Mouse (Mus musculus): ENCODE results near the gene Glod5. TPM values are rescaled to one million over a fixed set of nuclear protein-coding genes. Genes with fewer than 3 reads are reported as not detected.
"Not testable (repeated sequence)": the region's sequence is repeated elsewhere in the genome, so short reads cannot be mapped to it uniquely, and the experiment has no call there.

Gene Glod5
- 10.0 and 20.4 TPM in 2 replicates for polyA plus RNA-seq (2012; rRNA removed)

DNA sequence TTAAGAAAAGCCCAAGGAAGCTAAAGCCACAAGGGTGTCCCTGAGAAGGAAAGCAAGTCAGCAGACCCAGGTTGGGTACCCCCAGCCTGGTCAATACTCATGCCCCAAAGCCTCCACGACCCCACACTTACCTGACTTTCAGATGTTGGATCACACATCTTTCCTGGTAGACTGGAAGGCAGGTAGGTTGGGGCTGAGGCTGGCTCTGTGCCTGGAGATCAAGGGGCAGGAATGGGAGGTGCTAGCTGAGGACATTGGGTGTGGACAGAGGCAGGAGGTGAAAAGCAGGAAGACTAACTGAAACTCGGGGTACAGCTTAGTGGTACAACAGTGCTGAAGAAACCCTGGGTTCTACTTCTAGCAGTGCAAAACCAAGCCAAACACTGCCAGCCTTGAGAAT, at the start of gene Glod5:
TSS of gene Glod5 (minus strand) at position 207 of the 400 bp plus-strand sequence.
- H3K27ac ChIP-seq (ENCODE audit: insufficient read depth, low read depth, low read length) = peak within 1 kb of the TSS; percentile 92
- H3K36me3 ChIP-seq (ENCODE audit: control insufficient read depth, insufficient read depth, low read length) = peaks cover 9% of the 10 kb centered on the region; the same call in 1 of the 2 replicates
- peak within 1 kb of the TSS; percentile 70 for H3K4me3 ChIP-seq (ENCODE audit: low read depth, low read length)
- peaks cover 10% of the 10 kb centered on the region; the same call in 1 of the 2 replicates for H3K4me1 ChIP-seq (ENCODE audit: control insufficient read depth, insufficient read depth, insufficient read length, low read length)
- H3K27me3 ChIP-seq (ENCODE audit: control insufficient read depth, insufficient read depth, low read length) = no peaks in the 10 kb centered on the region
- WGBS = 23% methylated on average over 2 of the region's 2 CpGs
- TF ChIP-seq CTCF (IDR thresholded peaks at IDR 0.05; ENCODE audit: extremely low read depth, insufficient read length, insufficient replicate concordance, low read depth, low read length) (no peak), POLR2A (IDR thresholded peaks at IDR 0.05; ENCODE audit: low read depth, low read length) (peak; percentile 47; the same call in 1 of the 2 replicates)

DNA sequence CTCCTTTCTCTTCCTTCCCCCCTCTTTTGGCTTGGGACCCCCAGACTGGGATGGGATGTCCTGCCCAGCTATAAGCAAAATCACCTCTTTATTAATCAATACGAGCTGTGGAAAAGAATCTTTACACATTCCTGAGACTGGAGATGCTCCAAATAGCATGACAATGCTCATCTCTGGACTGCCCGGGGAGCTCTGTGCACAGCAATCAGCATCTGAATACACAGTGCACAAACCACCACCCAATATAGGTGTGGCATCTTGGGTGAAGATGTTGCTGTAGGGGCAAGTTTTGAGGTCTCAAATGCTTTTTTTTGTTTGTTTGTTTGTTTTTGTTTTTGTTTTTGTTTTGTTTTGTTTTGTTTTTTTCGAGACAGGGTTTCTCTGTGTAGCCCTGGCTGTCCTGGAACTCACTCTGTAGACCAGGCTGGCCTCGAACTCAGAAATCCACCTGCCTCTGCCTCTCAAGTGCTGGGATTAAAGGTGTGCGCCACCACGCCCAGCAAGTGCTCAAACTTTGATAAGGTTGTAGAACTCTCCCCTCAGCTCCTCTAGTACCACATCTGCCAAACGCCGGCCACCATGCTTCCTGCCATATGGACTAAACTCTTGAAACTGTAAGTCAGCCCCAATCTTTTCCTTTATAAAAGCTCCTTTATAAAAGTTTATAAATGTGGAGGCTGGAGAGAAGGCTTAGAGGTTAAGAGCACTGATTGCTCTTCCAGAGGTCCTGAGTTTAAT, 32.9 kb upstream of the Glod5 start:
- not testable (repeated sequence) for H3K36me3 ChIP-seq (ENCODE audit: control insufficient read depth, insufficient read depth, low read length); H3K27me3 ChIP-seq (ENCODE audit: control insufficient read depth, insufficient read depth, low read length); H3K4me3 ChIP-seq (ENCODE audit: low read depth, low read length); H3K27ac ChIP-seq (ENCODE audit: insufficient read depth, low read depth, low read length); H3K4me1 ChIP-seq (ENCODE audit: control insufficient read depth, insufficient read depth, insufficient read length, low read length)
- WGBS = 79% methylated on average over 8 of the region's 8 CpGs

DNA sequence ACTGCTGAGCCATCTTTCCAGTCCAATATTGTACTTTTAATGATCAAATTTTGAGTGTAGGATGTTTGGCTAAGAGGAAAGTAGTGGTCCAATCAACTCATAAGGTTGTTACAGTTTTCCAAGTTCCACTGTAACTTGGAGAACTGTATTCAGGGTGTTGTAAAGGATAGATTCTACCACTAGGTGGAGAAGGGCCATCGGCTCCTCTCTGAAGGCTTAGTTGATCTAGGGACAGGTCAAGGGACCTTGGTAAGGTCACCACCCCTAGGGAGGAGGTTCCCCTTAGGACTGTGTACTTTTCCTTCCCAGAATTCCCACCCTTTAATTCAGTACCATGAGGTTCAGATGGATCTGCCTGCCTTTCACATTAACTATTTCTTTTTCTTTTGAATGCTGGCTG, 14.7 kb upstream of the Glod5 start:
- Histone ChIP-seq H3K36me3 (ENCODE audit: control insufficient read depth, insufficient read depth, low read length) (no peaks in the 10 kb centered on the region), H3K4me1 (ENCODE audit: control insufficient read depth, insufficient read depth, insufficient read length, low read length) (no peaks in the 10 kb centered on the region), H3K27ac (ENCODE audit: insufficient read depth, low read depth, low read length) (no peak overlapping the region), H3K27me3 (ENCODE audit: control insufficient read depth, insufficient read depth, low read length) (no peaks in the 10 kb centered on the region), H3K4me3 (ENCODE audit: low read depth, low read length) (no peak overlapping the region)
- WGBS = 53% methylated on average over 1 of the region's 1 CpGs
- 0 out of 2 replicates have a peak, but pooled peaks have one; percentile 6 for TF ChIP-seq CTCF (IDR thresholded peaks at IDR 0.05; ENCODE audit: extremely low read depth, insufficient read length, insufficient replicate concordance, low read depth, low read length)
- no peak for TF ChIP-seq POLR2A (IDR thresholded peaks at IDR 0.05; ENCODE audit: low read depth, low read length)

DNA sequence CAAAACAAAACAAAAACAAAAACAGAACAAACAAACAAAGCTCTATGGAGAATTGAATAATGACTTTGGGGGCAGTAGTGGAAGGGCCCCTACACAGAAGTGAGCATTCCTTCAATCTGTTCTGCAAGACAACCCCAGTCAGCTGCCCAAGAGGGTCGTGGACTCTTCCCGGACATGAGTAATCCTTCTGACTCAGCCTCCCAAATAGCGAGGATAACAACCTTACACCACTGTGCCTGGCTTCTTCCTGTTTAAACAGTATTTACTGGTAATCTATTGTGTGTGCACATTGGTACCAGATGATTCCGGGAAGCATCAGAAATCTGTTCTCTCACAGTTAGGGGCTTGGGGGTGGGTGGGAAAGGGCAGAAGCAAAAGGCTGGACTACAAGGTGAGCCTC, 8.5 kb upstream of the Glod5 start:
- 33% methylated on average over 4 of the region's 4 CpGs for WGBS
- H3K36me3 ChIP-seq (ENCODE audit: control insufficient read depth, insufficient read depth, low read length) = no peaks in the 10 kb centered on the region
- H3K4me1 ChIP-seq (ENCODE audit: control insufficient read depth, insufficient read depth, insufficient read length, low read length) = no peaks in the 10 kb centered on the region; the same call in 1 of the 2 replicates
- H3K27ac ChIP-seq (ENCODE audit: insufficient read depth, low read depth, low read length) = no peak overlapping the region
- H3K4me3 ChIP-seq (ENCODE audit: low read depth, low read length) = no peak overlapping the region
- TF ChIP-seq POLR2A (IDR thresholded peaks at IDR 0.05; ENCODE audit: low read depth, low read length) (no peak), CTCF (IDR thresholded peaks at IDR 0.05; ENCODE audit: extremely low read depth, insufficient read length, insufficient replicate concordance, low read depth, low read length) (no peak)
- H3K27me3 ChIP-seq (ENCODE audit: control insufficient read depth, insufficient read depth, low read length) = no peaks in the 10 kb centered on the region

DNA sequence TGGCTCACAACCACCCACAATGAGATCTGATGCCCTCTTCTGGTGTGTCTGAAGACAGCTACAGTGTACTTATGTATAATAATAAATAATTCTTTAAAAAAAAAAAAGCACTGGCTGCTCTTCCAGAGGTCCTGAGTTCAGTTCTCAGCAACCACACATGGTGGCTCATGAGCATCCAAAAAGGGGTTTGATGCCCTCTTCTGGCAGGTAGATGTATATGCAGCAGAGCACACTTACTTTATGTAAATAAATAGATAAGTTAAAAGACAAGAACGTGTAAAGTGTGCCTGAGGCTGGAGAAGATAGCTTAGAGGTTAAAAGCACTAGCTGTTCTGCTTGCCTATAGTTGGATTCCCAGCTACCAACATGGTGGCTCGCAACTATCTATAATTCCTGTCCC, 6.5 kb upstream of the Glod5 start:
- Histone ChIP-seq H3K27ac (ENCODE audit: insufficient read depth, low read depth, low read length) (no peak overlapping the region), H3K36me3 (ENCODE audit: control insufficient read depth, insufficient read depth, low read length) (no peaks in the 10 kb centered on the region), H3K4me1 (ENCODE audit: control insufficient read depth, insufficient read depth, insufficient read length, low read length) (peaks cover 6% of the 10 kb centered on the region; the same call in 1 of the 2 replicates), H3K27me3 (ENCODE audit: control insufficient read depth, insufficient read depth, low read length) (no peaks in the 10 kb centered on the region), H3K4me3 (ENCODE audit: low read depth, low read length) (no peak overlapping the region)
- TF ChIP-seq POLR2A (IDR thresholded peaks at IDR 0.05; ENCODE audit: low read depth, low read length) = no peak
- TF ChIP-seq CTCF (IDR thresholded peaks at IDR 0.05; ENCODE audit: extremely low read depth, insufficient read length, insufficient replicate concordance, low read depth, low read length) = no peak
- 58% methylated on average over 2 of the region's 2 CpGs for WGBS

DNA sequence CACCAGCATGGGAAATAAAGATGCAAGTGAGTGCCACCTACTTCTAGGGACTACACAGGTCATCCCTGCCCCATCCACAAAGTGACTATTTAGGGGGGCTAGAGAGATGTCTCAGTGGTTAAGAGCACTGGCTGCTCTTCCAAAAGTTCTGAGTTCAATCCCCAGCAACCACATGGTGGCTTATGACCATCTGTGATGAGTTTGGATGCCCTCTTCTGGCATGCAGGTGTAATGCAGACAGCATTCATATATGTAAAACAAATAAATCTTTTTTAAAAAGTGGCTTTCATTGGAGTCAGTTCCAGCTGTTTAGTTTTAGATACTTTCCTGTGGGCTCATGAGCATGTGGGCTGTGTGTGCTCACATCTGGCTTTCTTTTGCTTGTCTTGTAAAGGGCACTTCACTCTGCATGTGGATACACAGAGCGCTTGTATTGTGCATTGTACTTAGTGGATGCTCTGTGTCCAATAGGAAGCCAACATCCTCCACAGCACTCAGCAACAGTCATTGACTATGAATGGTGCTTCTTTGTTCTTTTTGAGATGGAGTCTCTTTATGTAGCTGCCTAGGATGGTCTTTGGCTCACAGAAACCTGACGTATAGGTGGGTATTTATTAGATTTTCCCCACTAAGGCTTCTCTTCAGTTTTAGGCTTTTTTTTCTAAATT, 2.0 kb upstream of the Glod5 start:
- Histone ChIP-seq H3K36me3 (ENCODE audit: control insufficient read depth, insufficient read depth, low read length) (no peaks in the 10 kb centered on the region), H3K4me1 (ENCODE audit: control insufficient read depth, insufficient read depth, insufficient read length, low read length) (peaks cover 10% of the 10 kb centered on the region; the same call in 1 of the 2 replicates), H3K27me3 (ENCODE audit: control insufficient read depth, insufficient read depth, low read length) (no peaks in the 10 kb centered on the region), H3K4me3 (ENCODE audit: low read depth, low read length) (no peak overlapping the region), H3K27ac (ENCODE audit: insufficient read depth, low read depth, low read length) (no peak overlapping the region)
- TF ChIP-seq POLR2A (IDR thresholded peaks at IDR 0.05; ENCODE audit: low read depth, low read length) (no peak), CTCF (IDR thresholded peaks at IDR 0.05; ENCODE audit: extremely low read depth, insufficient read length, insufficient replicate concordance, low read depth, low read length) (no peak)
- WGBS = 88% methylated on average over 2 of the region's 2 CpGs

DNA sequence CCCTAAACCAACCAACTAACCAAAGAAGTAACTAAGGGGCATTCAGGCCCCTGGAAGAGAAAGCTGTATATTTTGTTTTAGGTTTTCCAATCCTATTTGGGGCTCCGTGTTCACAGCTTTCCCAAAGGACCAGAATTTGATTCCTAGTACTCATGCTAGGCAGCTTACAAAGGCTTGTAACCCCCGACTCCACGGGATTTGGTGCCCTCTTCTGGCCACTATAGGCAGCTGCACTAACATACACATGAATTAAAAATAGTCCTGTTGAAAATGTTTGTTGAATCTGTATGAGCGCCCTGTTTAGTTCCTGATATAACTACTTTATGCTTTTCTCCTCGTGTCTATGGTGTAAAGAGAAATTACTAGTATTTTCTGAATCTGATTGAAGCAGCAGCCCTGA, 1.1 kb downstream of the Glod5 start:
- Histone ChIP-seq H3K4me3 (ENCODE audit: low read depth, low read length) (peak overlapping the region; percentile 50; the same call in 1 of the 2 replicates), H3K27me3 (ENCODE audit: control insufficient read depth, insufficient read depth, low read length) (no peaks in the 10 kb centered on the region), H3K4me1 (ENCODE audit: control insufficient read depth, insufficient read depth, insufficient read length, low read length) (peaks cover 10% of the 10 kb centered on the region; the same call in 1 of the 2 replicates), H3K27ac (ENCODE audit: insufficient read depth, low read depth, low read length) (no peak overlapping the region), H3K36me3 (ENCODE audit: control insufficient read depth, insufficient read depth, low read length) (peaks cover 9% of the 10 kb centered on the region; the same call in 1 of the 2 replicates)
- whole genome bisulfite sequencing = 5% methylated on average over 5 of the region's 5 CpGs
- TF ChIP-seq CTCF (IDR thresholded peaks at IDR 0.05; ENCODE audit: extremely low read depth, insufficient read length, insufficient replicate concordance, low read depth, low read length) (peak; percentile 64; the same call in 1 of the 2 replicates), POLR2A (IDR thresholded peaks at IDR 0.05; ENCODE audit: low read depth, low read length) (no peak)

DNA sequence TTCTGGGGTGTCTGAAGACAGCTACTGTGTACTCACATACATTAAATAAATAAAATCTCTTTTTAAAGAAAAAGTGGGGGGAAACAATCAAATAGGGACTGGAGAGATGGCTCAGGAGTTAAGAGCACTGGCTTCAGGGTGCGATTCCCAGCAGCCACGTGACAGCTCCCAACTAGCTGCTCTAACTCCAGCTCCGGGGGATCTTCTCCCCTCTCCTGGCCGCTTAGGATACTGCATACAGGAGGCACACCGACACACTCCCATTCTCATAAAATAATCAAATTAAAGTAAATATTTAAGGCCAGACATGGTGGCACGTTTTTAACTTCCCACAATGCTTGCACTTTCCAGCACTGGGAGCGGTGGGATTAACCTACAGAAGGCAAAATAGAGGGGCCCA, 2.6 kb downstream of the Glod5 start:
- peak overlapping the region; percentile 50 for H3K4me3 ChIP-seq (ENCODE audit: low read depth, low read length)
- WGBS = 21% methylated on average over 7 of the region's 7 CpGs
- H3K27me3 ChIP-seq (ENCODE audit: control insufficient read depth, insufficient read depth, low read length); H3K27ac ChIP-seq (ENCODE audit: insufficient read depth, low read depth, low read length); H3K4me1 ChIP-seq (ENCODE audit: control insufficient read depth, insufficient read depth, insufficient read length, low read length): not testable (repeated sequence)
- peaks cover 10% of the 10 kb centered on the region; the same call in 1 of the 2 replicates for H3K36me3 ChIP-seq (ENCODE audit: control insufficient read depth, insufficient read depth, low read length)
